Mouse (Mus musculus) cerebellum, adult 11-12 months (tissue): Measurements from ENCODE around the gene C5ar2.
A peak's percentile ranks its signal among the peaks of the same experiment; 100 is the strongest.
"Not testable (repeated sequence)": the region's sequence is repeated elsewhere in the genome, so short reads cannot be mapped to it uniquely, and the experiment has no call there.

Experiments
- DNase-seq: peaks from one replicate; pipeline ENCODE4 v3.0.0; 2022

The C5ar2 gene

GRCm38 (mm10) chr7:16244067-16244466, at the start of gene C5ar2:
TSS of gene C5ar2 (minus strand) at chr7:16244154.
- no peak for DNase-seq

DNA sequence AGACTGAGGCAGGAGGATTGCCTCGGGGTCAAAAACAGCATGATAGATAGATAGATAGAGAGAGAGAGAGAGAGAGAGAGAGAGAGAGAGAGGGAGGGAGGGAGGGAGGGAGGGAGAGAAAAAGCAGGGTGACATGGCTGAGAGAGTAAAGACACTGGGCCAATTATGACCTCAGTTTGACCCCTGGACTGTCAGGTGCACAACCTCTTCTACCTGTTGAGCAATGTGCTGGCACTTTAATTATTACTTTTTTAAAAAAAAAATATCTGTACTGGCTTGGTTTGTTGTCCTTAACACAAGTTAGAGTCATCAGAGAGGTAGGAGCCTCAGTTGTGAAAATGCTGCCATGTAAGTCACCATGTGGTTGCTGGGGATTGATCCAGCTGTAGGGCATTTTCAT, 43.8 kb upstream of the C5ar2 start:
- DNase-seq, result peak; percentile 19

DNA sequence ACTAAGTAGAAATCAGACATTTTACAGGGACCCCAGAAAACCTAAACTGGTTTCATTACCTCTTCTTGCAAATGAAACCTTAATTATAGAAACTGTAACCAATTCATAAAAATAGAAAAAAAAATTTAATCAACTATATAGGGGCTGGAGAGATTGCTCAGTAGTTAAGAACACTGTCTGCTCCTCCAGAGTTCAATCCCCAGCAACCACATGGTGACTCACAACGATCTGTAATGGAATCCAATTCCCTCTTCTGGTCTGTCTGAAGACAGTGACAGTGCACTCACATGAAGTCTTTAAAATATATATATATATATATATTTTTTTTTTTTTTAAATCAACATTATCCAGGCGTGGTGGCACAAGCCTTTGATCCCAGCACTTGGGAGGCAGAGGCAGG, 43.1 kb upstream of the C5ar2 start:
- DNase-seq, result peak; percentile 28

- DNase-seq, result peak; percentile 98
Measured at GRCm38 (mm10) chr7:16286026-16286961, 42.3 kb upstream of the C5ar2 start, which contains the start of gene Ccdc9. TSS of gene Ccdc9 (minus strand) at chr7:16286795.

DNA sequence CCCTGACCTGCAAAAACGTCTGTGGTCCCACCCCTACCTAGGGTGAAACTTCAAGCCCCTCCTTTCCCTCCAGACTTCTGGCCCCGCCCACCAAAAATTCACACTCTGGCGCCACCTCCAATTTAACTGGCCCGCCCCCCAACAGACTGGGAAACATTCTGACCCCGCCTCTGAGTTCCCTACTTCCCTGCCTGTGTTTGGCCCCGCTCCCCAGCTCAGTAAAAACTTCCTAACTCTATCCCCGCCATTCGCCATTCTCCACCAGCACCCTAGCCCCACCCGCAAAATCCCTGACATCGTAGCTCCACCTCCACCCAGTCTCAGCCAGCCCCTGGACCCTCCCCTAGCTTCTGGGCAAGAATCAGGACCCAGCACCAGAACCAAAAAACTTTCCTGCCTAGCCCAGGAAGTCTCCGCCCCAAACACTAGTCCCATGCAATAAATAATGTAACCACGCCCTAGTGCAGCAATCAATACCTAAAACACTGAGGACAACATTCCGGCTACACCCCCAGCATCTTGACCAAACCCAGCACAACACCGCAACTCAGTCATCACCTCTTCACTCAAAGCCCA, 41.6 kb upstream of the C5ar2 start:
- DNase-seq, result peak; percentile 82

GRCm38 (mm10) chr7:16284904-16285303, 41.0 kb upstream of the C5ar2 start:
- peak; percentile 34 for DNase-seq

GRCm38 (mm10) chr7:16284001-16284400, 40.0 kb upstream of the C5ar2 start:
- DNase-seq, result peak; percentile 34

DNA sequence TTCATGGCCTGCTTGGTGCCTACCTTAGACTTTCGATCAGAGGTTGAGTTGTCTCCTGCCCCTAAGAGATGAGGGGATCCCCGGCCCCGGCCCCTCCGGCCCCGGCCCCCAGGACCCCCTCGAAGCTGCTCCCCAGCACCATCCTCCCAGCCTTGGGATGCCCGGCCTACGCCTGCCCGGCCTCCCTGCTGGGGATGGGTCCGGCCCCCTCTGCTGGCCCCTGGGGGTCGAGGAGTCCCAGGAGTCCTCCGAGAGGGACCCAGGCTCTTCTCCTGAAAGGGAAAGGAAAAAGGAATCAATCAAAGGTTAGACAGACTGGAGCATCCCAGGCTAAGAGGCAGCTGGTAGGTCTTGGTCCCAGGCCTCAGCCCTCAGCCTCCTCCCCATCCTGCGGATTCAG, 38.4 kb upstream of the C5ar2 start:
- DNase-seq, result peak; percentile 35

GRCm38 (mm10) chr7:16280721-16281120, 36.8 kb upstream of the C5ar2 start:
- no peak for DNase-seq

GRCm38 (mm10) chr7:16274922-16275890, 31.3 kb upstream of the C5ar2 start:
- peak; percentile 61 for DNase-seq

GRCm38 (mm10) chr7:16273766-16274140, 29.8 kb upstream of the C5ar2 start:
- peak; percentile 85 for DNase-seq

DNA sequence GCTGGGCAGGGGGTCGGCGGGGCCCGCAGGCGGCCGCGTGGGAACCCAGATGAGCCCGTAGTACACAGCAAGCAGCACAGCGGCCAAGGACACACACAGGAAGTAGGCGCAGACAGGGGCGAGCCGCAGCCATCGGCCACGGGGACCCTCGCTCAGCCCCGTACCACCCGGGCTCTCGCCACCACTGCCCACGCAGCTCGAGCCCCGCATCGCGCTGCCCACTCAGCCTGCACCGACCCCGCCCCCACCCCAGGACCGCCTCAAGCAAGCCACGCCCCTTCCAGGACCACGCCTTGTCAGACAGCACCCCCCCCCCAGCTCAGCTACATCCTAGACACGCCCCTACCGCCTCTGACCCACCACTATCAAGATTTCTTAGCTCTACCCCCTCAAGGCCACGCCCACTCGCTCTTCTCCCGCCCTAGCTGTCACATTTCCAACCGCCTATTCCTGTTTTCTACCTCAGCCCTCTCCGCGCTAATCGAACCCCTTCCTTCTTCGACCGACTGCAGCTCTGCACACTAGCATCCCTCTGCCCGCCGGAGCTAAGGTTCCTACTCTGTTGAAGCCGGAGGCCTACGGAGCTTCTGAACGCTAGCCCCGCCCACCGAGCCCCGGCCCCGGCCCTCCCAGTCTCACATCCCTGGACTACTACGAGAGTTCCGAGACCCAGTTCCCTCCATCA, 29.3 kb upstream of the C5ar2 start, which contains the start of gene Inafm1:
TSS of gene Inafm1 (minus strand) at position 537 of the 685 bp plus-strand sequence.
- DNase-seq, result peak; percentile 91

- peak; percentile 81 for DNase-seq
Measured at GRCm38 (mm10) chr7:16272681-16273080, 28.7 kb upstream of the C5ar2 start.

DNA sequence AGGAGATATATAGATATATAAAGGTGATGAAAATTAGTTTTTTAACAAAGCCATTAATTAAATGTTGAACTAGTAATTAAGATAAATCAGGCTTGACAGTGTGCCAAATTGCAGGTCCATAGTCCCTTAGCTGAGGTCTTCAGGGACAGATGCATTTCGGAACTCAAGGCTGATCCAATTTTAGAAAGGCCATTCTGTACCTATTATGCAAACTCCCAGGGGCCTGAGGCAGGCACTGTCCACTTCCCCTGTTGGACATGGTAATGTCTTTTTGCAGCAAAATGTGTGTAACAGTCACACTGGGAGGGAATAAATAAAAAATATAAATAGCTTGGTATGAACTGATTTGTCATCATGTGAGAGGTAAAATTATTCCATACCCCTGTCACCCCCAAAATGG, 27.2 kb upstream of the C5ar2 start:
- DNase-seq, result no peak

DNA sequence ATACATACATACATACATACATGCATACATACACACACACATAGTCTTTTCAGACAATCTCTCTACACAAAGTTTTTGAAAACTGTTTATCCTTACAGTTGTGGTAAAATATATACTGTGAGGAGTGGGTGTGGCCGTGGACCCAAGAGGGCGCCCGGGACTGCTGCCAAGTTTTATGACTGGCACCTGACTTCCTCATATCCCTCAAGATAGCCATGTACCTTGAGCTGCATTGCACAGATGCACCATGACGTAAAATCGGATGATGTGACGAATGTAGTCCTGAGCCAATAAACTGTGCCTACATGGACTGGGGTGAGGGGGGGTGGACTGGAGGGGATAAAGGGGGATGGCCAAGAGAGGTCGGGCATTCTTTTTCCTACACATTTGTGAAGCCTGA, 22.6 kb upstream of the C5ar2 start:
- DNase-seq, result not testable (repeated sequence)

DNA sequence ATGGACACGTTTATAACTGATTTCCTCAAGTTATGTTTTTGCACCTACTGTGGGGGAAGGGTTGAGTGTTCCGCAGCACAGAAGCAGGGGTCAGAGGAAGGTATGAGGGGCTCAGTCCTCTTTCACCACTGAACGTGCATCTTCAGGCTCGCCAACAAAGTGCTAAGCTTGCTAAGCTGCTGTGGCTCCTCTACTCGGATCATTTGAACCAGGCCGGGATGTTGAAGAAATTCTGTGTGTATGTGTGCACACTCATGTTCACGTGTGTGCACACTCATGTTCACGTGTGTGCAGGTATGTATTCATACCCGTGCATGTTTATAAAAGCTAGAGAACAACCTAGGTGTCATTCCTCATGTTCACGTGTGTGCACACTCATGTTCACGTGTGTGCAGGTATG, 21.9 kb upstream of the C5ar2 start:
- no peak for DNase-seq

DNA sequence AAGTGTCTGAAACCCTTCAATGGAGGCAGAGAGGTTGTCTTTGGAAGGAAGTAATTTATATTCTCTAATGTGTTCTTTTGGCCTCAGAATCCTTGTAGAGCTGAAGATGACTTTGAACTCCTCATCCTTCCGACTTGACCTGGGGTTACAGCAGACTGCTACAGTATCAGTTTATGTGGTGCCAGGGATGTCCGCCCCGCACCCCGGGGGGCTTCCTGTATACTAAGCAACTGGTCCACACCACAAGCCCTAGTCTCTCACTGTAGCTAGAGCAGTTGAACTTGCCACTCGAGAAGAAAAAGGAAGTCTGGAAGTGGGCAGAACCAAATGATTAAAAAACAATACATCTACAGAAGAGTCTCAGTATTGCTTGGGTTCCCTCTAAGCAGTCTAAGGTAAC, 19.9 kb upstream of the C5ar2 start:
- no peak for DNase-seq

- peak; percentile 66 for DNase-seq
Measured at GRCm38 (mm10) chr7:16263015-16263787, 19.2 kb upstream of the C5ar2 start.

GRCm38 (mm10) chr7:16261097-16261496, 17.1 kb upstream of the C5ar2 start:
- no peak for DNase-seq

- no peak for DNase-seq
Measured at GRCm38 (mm10) chr7:16259110-16259590, 15.2 kb upstream of the C5ar2 start, which contains the start of gene C5ar1. TSS of gene C5ar1 (minus strand) at chr7:16259540.

- no peak for DNase-seq
Measured at GRCm38 (mm10) chr7:16257830-16258229, 13.9 kb upstream of the C5ar2 start.
